Mouse (Mus musculus): ENCODE measurements around the gene Ube2z. TPM values are rescaled to one million over a fixed set of nuclear protein-coding genes. Genes with fewer than 3 reads are reported as not detected.

Gene Ube2z
- polyA plus RNA-seq, 1 experiment from 2014 or later: 34.0 TPM

DNA sequence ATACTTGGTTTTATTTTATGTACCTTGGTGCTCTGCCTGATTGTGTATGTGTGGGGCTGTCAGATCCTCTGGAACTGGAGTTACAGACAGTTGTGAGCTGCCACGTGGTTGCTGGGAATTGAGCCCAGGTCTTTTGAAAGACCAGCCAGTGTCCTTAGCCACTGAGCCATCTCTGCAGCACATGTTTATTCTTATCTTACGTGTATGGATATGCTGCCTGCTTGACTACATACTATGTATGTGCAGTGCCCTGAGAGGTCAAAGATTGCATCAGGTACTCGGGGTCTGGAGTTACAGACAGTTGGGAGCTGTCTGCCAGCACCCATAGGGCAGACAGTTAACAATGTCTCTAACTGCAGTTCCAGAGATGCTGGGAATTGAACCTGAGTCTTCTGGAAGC lies 17.5 kb upstream of the Ube2z start:
- Histone ChIP-seq H3K27ac (ENCODE audit: low read length) (no peak overlapping the region), H3K9ac (ENCODE audit: low read length) (no peak overlapping the region), H3K36me3 (ENCODE audit: control insufficient read depth, insufficient read depth, low read length) (no peaks in the 10 kb centered on the region), H3K4me2 (ENCODE audit: low read depth, low read length) (no peak overlapping the region), H3K4me1 (ENCODE audit: control insufficient read depth, insufficient read depth, low read length) (no peaks in the 10 kb centered on the region), H3K9me3 (replicated peaks; ENCODE audit: control insufficient read depth, low read length) (no peaks in the 10 kb centered on the region), H3K27me3 (ENCODE audit: control insufficient read depth, insufficient read depth, low read length) (peaks cover 5% of the 10 kb centered on the region; the same call in 1 of the 2 replicates), H3K4me3 (replicated peaks; ENCODE audit: low read length) (no peak overlapping the region)
- no peak for ATAC-seq (ENCODE audit: insufficient read depth, low FRiP score)
- 69% methylated on average over 3 of the region's 3 CpGs for WGBS

DNA sequence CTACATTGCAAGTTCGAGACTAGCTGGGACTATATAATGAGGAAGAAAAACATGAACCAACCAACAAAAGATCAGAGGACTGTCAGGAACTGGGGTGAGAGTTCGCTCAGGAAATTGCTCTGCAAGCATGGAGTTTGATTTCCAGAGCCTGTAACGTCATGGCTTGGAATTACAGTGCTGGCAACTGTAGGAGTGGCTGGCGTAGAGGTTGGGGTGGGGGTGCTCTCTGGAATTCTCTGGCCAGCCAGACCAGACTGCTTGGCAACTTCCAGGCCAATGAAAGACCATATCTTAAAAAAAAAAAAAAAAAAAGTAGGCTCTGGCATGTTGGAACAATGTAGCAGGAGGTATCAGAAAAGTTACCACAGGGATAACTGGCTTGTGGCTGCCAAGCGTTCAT lies 15.5 kb upstream of the Ube2z start:
- Histone ChIP-seq H3K4me3 (replicated peaks; ENCODE audit: low read length) (no peak overlapping the region), H3K27me3 (ENCODE audit: control insufficient read depth, insufficient read depth, low read length) (peaks cover 5% of the 10 kb centered on the region; the same call in 1 of the 2 replicates), H3K27ac (ENCODE audit: low read length) (no peak overlapping the region), H3K9me3 (replicated peaks; ENCODE audit: control insufficient read depth, low read length) (no peaks in the 10 kb centered on the region), H3K36me3 (ENCODE audit: control insufficient read depth, insufficient read depth, low read length) (no peaks in the 10 kb centered on the region), H3K4me2 (ENCODE audit: low read depth, low read length) (no peak overlapping the region), H3K4me1 (ENCODE audit: control insufficient read depth, insufficient read depth, low read length) (no peaks in the 10 kb centered on the region), H3K9ac (ENCODE audit: low read length) (no peak overlapping the region)
- WGBS: 75% methylated on average over 5 of the region's 5 CpGs
- ATAC-seq (ENCODE audit: insufficient read depth, low FRiP score): no peak

DNA sequence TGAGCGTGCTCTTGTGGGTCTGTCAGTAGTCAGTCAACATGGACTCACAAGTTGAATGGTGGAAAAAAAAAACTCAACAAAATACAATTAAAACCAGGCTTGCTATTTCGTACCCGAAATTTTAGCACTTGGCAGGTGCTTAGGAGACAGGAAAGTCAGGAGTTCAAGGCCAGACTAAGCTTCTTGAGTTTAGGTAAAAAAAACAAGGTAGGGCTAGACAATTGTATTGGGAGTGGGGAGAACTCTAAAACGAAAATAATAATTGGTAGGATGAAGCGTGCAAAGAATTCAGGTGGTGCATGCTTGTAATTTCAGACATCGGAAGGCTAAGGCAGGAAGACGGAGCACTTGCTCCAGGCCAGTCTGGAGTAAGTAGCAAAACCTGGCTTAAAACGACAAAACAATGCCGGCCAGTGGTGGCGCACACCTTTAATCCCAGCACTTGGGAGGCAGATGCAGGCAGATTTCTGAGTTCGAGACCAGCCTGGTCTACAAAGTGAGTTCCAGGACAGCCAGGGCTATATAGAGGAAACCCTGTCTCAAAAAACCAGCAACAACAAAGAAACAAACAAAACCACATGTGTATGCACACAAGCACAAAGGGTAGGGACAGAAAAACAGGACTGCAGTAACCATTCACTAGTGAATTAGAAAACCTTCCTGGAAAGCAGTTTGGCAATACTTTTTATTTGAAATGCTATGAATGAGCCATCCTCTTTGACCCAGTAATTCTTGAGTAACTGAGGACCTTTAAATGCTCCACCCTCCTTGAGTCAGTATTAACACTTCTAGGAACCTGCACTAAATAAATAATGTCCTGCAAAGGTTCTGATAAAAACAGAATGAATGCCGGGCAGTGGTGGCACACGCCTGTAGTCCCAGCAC lies 11.3 kb upstream of the Ube2z start:
- peak overlapping the region; percentile 52; the same call in 1 of the 2 replicates for H3K9ac ChIP-seq (ENCODE audit: low read length)
- WGBS: 57% methylated on average over 13 of the region's 13 CpGs
- no peaks in the 10 kb centered on the region for H3K27me3 ChIP-seq (ENCODE audit: control insufficient read depth, insufficient read depth, low read length)
- peak overlapping the region; percentile 42 for H3K4me3 ChIP-seq (replicated peaks; ENCODE audit: low read length)
- peak overlapping the region; percentile 82 for H3K27ac ChIP-seq (ENCODE audit: low read length)
- no peaks in the 10 kb centered on the region for H3K9me3 ChIP-seq (replicated peaks; ENCODE audit: control insufficient read depth, low read length)
- ATAC-seq (ENCODE audit: insufficient read depth, low FRiP score): no peak
- peaks cover 13% of the 10 kb centered on the region; the same call in 1 of the 2 replicates for H3K4me1 ChIP-seq (ENCODE audit: control insufficient read depth, insufficient read depth, low read length)
- peak overlapping the region; percentile 59 for H3K4me2 ChIP-seq (ENCODE audit: low read depth, low read length)
- no peaks in the 10 kb centered on the region for H3K36me3 ChIP-seq (ENCODE audit: control insufficient read depth, insufficient read depth, low read length)

DNA sequence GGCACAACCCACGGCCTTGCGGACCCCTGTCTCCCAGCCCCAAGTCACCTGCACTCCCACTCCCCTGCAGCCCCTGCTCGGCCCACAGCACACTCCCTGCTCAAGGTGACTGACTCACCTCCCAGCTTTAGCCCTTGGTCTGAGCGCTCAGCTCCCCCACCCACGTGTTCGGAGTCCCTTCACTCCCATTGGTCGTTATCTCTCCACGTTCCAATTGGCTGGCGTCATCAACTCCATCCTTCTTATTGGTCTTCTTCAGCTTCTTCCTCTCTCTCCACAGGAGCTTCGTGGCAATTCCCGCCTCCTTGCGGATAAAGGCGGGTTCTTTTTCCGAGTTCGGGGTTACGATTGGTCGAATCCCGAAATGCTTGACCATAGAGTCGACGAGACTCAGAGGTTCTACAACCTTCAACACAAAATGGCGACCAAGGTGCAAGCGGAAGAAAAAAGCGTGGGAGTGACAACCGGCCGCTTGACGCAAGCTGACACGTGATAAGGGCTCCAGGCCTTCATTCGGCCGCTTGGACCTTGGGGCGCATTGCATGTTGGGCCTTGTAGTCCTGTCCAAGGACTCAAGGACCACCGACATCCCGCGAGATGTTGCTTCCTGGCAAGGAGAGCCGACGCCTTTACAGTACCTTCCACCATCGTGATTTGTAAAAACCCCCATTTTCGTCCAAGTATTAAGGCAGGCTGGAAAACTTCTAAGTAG lies 10.5 kb upstream of the Ube2z start, which contains the start of gene Atp5g1:
Atp5g1 (minus strand) TSS at position 162 of the 712 bp plus-strand sequence.
- peak within 1 kb of the TSS; percentile 82 for H3K27ac ChIP-seq (ENCODE audit: low read length)
- H3K9ac ChIP-seq (ENCODE audit: low read length): peak within 1 kb of the TSS; percentile 88
- peak within 1 kb of the TSS; percentile 79 for H3K4me3 ChIP-seq (replicated peaks; ENCODE audit: low read length)
- WGBS: 1% methylated on average over 37 of the region's 37 CpGs
- peak; percentile 96 for ATAC-seq (ENCODE audit: insufficient read depth, low FRiP score)
- no peaks in the 10 kb centered on the region for H3K27me3 ChIP-seq (ENCODE audit: control insufficient read depth, insufficient read depth, low read length)
- H3K36me3 ChIP-seq (ENCODE audit: control insufficient read depth, insufficient read depth, low read length): no peaks in the 10 kb centered on the region
- H3K4me1 ChIP-seq (ENCODE audit: control insufficient read depth, insufficient read depth, low read length): peaks cover 13% of the 10 kb centered on the region; the same call in 1 of the 2 replicates
- no peaks in the 10 kb centered on the region for H3K9me3 ChIP-seq (replicated peaks; ENCODE audit: control insufficient read depth, low read length)
- H3K4me2 ChIP-seq (ENCODE audit: low read depth, low read length): peak within 1 kb of the TSS; percentile 71

DNA sequence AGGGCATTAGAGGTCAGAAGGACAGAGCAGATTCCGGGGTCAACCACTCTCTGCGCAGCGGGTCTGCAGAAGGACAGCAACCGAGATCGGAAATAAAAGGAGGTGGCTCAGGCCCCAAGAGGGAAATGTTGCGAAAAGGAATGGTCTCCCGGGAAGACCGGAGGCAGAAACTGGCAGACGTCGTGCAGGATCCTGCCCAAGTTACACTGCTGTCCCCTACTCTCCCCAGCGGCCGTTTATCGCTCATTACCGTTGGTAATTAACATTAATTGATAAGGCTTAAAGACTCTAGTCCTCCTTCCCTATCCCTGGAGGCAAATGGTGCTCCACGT lies 10.0 kb upstream of the Ube2z start:
- WGBS: 2% methylated on average over 15 of the region's 15 CpGs
- Histone ChIP-seq H3K27ac (ENCODE audit: low read length) (peak overlapping the region; percentile 80), H3K9ac (ENCODE audit: low read length) (peak overlapping the region; percentile 88), H3K9me3 (replicated peaks; ENCODE audit: control insufficient read depth, low read length) (no peaks in the 10 kb centered on the region), H3K36me3 (ENCODE audit: control insufficient read depth, insufficient read depth, low read length) (no peaks in the 10 kb centered on the region), H3K27me3 (ENCODE audit: control insufficient read depth, insufficient read depth, low read length) (no peaks in the 10 kb centered on the region), H3K4me1 (ENCODE audit: control insufficient read depth, insufficient read depth, low read length) (peaks cover 13% of the 10 kb centered on the region; the same call in 1 of the 2 replicates), H3K4me2 (ENCODE audit: low read depth, low read length) (peak overlapping the region; percentile 71), H3K4me3 (replicated peaks; ENCODE audit: low read length) (peak overlapping the region; percentile 79)
- ATAC-seq (ENCODE audit: insufficient read depth, low FRiP score): no peak

DNA sequence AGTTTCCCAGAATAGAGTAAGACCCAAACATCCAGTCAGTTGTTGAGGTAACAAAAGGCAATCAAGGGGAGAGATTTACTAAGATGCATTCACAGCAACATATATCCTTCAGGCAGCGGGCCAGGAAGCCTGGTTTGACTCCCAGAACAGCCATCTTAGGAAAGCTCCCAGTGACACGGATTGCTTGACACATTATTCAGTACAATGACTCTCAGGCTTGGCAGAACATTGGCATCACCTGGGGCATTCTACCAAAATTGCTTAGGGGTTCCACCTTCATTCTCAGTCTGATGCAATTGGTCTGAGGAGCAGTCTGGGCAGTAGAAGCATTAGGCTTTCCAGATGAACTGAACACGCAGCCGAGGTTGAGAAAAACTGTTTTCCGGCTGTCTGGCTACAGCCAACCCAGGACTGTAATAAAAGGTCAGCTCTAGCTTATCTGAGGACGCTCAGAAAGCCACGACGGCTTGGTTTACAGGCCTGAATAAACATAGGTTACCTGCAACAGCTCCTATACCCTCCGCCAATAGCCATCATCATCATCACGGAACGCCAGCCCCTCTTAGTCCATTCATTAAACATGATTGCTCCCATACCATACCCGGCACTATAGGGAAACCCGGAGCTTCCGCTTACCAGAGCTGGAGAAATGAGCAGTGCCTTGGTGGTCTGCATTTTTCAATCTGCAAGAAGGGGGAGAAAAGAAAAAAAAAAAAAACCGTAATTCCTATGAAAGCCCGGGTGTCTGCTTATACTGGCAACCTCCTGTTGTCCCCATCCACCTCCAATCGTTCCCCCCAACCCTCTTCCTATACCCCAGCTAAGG lies 9.4 kb upstream of the Ube2z start:
- Histone ChIP-seq H3K27me3 (ENCODE audit: control insufficient read depth, insufficient read depth, low read length) (no peaks in the 10 kb centered on the region), H3K4me2 (ENCODE audit: low read depth, low read length) (peak overlapping the region; percentile 71), H3K9ac (ENCODE audit: low read length) (peak overlapping the region; percentile 88), H3K4me1 (ENCODE audit: control insufficient read depth, insufficient read depth, low read length) (peaks cover 13% of the 10 kb centered on the region; the same call in 1 of the 2 replicates), H3K9me3 (replicated peaks; ENCODE audit: control insufficient read depth, low read length) (no peaks in the 10 kb centered on the region), H3K27ac (ENCODE audit: low read length) (peak overlapping the region; percentile 80), H3K36me3 (ENCODE audit: control insufficient read depth, insufficient read depth, low read length) (no peaks in the 10 kb centered on the region), H3K4me3 (replicated peaks; ENCODE audit: low read length) (peak overlapping the region; percentile 79)
- ATAC-seq (ENCODE audit: insufficient read depth, low FRiP score): no peak
- WGBS: 11% methylated on average over 17 of the region's 17 CpGs

DNA sequence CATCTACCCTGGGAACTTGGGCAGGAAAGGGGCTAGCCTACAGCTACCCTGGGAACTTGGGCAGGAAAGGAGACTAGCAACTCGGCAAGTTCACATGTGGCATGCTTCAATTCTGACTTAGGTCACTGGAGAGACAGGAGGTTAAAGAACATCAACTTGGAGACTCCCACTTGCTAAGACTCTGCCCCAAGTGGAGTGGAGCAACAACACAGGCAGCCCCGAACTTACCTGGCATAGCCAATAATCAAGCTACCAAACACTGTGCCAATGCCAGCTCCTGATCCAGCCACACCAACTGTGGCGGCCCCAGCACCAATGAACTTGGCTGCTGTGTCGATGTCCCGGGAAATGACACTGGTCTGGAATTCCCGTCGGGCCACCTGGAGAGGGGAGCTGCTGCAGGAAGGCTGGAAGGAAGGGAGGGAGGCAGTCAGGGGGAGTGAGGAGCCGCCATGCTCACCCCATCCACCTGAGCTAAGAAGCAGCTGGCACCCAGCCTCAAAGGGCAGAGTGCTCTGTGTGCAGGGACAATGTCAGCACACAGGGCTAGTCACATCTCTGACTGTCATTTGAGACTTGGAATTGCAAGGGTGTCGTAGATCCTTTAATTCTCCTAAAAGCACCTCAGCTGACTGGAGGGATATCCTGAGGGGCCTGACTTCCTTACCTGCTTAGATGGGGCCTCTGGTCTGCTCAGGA lies 8.3 kb upstream of the Ube2z start:
- no peak overlapping the region for H3K9ac ChIP-seq (ENCODE audit: low read length)
- no peak overlapping the region for H3K27ac ChIP-seq (ENCODE audit: low read length)
- H3K36me3 ChIP-seq (ENCODE audit: control insufficient read depth, insufficient read depth, low read length): no peaks in the 10 kb centered on the region
- H3K4me3 ChIP-seq (replicated peaks; ENCODE audit: low read length): peak overlapping the region; percentile 79; the same call in 1 of the 2 replicates
- peak overlapping the region; percentile 71; the same call in 1 of the 2 replicates for H3K4me2 ChIP-seq (ENCODE audit: low read depth, low read length)
- H3K9me3 ChIP-seq (replicated peaks; ENCODE audit: control insufficient read depth, low read length): no peaks in the 10 kb centered on the region
- 76% methylated on average over 8 of the region's 9 CpGs for WGBS
- H3K27me3 ChIP-seq (ENCODE audit: control insufficient read depth, insufficient read depth, low read length): no peaks in the 10 kb centered on the region
- no peak for ATAC-seq (ENCODE audit: insufficient read depth, low FRiP score)
- H3K4me1 ChIP-seq (ENCODE audit: control insufficient read depth, insufficient read depth, low read length): peaks cover 13% of the 10 kb centered on the region; the same call in 1 of the 2 replicates

DNA sequence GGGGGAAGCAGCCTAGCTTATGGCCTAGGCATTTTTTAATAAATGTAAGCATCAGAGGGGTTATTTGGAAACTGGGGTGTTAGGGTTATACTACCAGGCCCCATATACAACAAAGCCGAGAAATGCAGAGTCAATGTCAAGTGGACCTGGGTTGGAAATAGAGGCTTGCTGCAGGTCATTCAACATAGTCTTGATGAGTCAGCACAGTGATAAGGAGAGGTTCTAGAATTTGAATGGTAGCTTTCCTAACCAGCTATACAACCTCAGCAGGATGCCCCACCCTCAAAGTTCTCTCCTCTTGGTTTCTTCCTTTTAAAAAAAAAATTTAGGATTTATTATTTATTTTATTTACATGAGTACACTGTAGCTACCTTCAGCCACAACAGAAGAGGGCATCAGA lies 5.8 kb upstream of the Ube2z start:
- Histone ChIP-seq H3K36me3 (ENCODE audit: control insufficient read depth, insufficient read depth, low read length) (no peaks in the 10 kb centered on the region), H3K4me3 (replicated peaks; ENCODE audit: low read length) (no peak overlapping the region), H3K4me2 (ENCODE audit: low read depth, low read length) (no peak overlapping the region), H3K9ac (ENCODE audit: low read length) (no peak overlapping the region), H3K27me3 (ENCODE audit: control insufficient read depth, insufficient read depth, low read length) (no peaks in the 10 kb centered on the region), H3K4me1 (ENCODE audit: control insufficient read depth, insufficient read depth, low read length) (peaks cover 13% of the 10 kb centered on the region; the same call in 1 of the 2 replicates), H3K9me3 (replicated peaks; ENCODE audit: control insufficient read depth, low read length) (no peaks in the 10 kb centered on the region), H3K27ac (ENCODE audit: low read length) (no peak overlapping the region)
- 97% methylated on average over 1 of the region's 1 CpGs for WGBS
- ATAC-seq (ENCODE audit: insufficient read depth, low FRiP score): no peak
